Mouse (Mus musculus): ENCODE results near the gene Prrx1. TPM values are rescaled to one million over a fixed set of nuclear protein-coding genes. Genes with fewer than 3 reads are reported as not detected.

Prrx1 gene
- polyA plus RNA-seq, 1 experiment from 2014 or later, result 7.7 TPM

GRCm38 (mm10) chr1:163274919-163275318 lies 38.6 kb downstream of the Prrx1 start:
- ATAC-seq (ENCODE audit: insufficient number of reproducible peaks, insufficient read depth, low FRiP score, low read depth), result no peak
- H3K27ac ChIP-seq (ENCODE audit: low read length), result no peak overlapping the region
- 0 out of 2 replicates have a peak, but pooled peaks cover 2% of the 10 kb centered on the region for H3K4me1 ChIP-seq (ENCODE audit: control insufficient read depth, insufficient read depth, low read length)
- no peaks in the 10 kb centered on the region for H3K9me3 ChIP-seq (ENCODE audit: control insufficient read depth, low read depth, low read length)
- H3K36me3 ChIP-seq (ENCODE audit: control insufficient read depth, insufficient read depth, low read length), result no peaks in the 10 kb centered on the region
- no peak overlapping the region for H3K4me3 ChIP-seq (ENCODE audit: low read depth, low read length)
- no peaks in the 10 kb centered on the region for H3K27me3 ChIP-seq (ENCODE audit: control insufficient read depth, insufficient read depth, low read length)
- H3K4me2 ChIP-seq (replicated peaks; ENCODE audit: low read depth, low read length), result no peak overlapping the region
- no peak overlapping the region for H3K9ac ChIP-seq (replicated peaks; ENCODE audit: low read depth, low read length)
- WGBS, result 83% methylated on average over 3 of the region's 3 CpGs

DNA sequence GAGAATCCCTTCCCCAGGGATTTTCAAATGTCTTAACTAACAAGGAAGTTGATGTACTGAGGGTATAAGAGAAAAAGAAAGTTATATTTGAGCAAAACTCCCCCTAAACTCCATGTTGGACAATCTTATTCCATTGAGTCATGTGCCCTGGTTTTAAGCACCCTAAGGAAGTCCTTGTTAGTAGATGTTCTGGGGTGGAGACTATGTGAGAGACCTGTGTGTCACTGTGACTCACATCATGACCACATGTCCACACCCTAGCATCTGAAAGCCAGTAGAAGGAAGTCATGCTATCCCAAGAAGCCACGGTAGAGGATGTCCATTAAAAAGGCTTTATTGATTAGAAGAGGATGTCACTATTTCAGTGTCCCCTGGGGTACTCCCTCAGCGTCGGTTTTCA lies 40.4 kb downstream of the Prrx1 start:
- Histone ChIP-seq H3K36me3 (ENCODE audit: control insufficient read depth, insufficient read depth, low read length) (no peaks in the 10 kb centered on the region), H3K4me2 (replicated peaks; ENCODE audit: low read depth, low read length) (no peak overlapping the region), H3K4me1 (ENCODE audit: control insufficient read depth, insufficient read depth, low read length) (no peaks in the 10 kb centered on the region), H3K9ac (replicated peaks; ENCODE audit: low read depth, low read length) (no peak overlapping the region), H3K4me3 (ENCODE audit: low read depth, low read length) (no peak overlapping the region), H3K27me3 (ENCODE audit: control insufficient read depth, insufficient read depth, low read length) (no peaks in the 10 kb centered on the region), H3K9me3 (ENCODE audit: control insufficient read depth, low read depth, low read length) (no peaks in the 10 kb centered on the region), H3K27ac (ENCODE audit: low read length) (no peak overlapping the region)
- no peak for ATAC-seq (ENCODE audit: insufficient number of reproducible peaks, insufficient read depth, low FRiP score, low read depth)
- WGBS, result 89% methylated on average over 3 of the region's 3 CpGs

GRCm38 (mm10) chr1:163266853-163267538 lies 46.5 kb downstream of the Prrx1 start:
- Histone ChIP-seq H3K36me3 (ENCODE audit: control insufficient read depth, insufficient read depth, low read length) (no peaks in the 10 kb centered on the region), H3K4me3 (ENCODE audit: low read depth, low read length) (no peak overlapping the region), H3K9me3 (ENCODE audit: control insufficient read depth, low read depth, low read length) (no peaks in the 10 kb centered on the region), H3K27ac (ENCODE audit: low read length) (no peak overlapping the region), H3K9ac (replicated peaks; ENCODE audit: low read depth, low read length) (no peak overlapping the region), H3K4me2 (replicated peaks; ENCODE audit: low read depth, low read length) (no peak overlapping the region), H3K4me1 (ENCODE audit: control insufficient read depth, insufficient read depth, low read length) (no peaks in the 10 kb centered on the region), H3K27me3 (ENCODE audit: control insufficient read depth, insufficient read depth, low read length) (no peaks in the 10 kb centered on the region)
- 89% methylated on average over 8 of the region's 8 CpGs for WGBS
- no peak for ATAC-seq (ENCODE audit: insufficient number of reproducible peaks, insufficient read depth, low FRiP score, low read depth)

DNA sequence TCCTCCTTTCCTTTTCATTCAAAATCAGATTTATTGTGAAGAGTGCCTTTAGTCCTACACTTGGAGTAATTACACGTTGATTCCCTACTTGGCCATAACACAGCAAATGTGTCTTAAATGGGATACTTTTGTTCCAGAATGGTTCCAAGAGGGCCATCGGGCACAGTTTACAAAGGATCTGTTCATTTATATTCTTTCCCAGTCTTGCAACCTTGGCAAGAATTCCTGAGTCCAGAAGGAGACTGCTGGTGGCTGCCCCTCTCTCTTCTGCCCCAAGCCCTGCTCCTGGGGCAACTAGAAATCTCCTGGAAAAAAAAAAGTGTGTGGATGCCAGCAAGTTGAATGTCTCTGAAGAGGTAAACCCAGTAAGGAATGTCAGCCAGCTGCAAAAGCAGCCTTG lies 56.2 kb downstream of the Prrx1 start:
- ATAC-seq (ENCODE audit: insufficient number of reproducible peaks, insufficient read depth, low FRiP score, low read depth), result no peak
- no peak overlapping the region for H3K27ac ChIP-seq (ENCODE audit: low read length)
- no peaks in the 10 kb centered on the region for H3K9me3 ChIP-seq (ENCODE audit: control insufficient read depth, low read depth, low read length)
- no peak overlapping the region for H3K4me2 ChIP-seq (replicated peaks; ENCODE audit: low read depth, low read length)
- no peak overlapping the region for H3K9ac ChIP-seq (replicated peaks; ENCODE audit: low read depth, low read length)
- no peaks in the 10 kb centered on the region for H3K4me1 ChIP-seq (ENCODE audit: control insufficient read depth, insufficient read depth, low read length)
- no peaks in the 10 kb centered on the region for H3K36me3 ChIP-seq (ENCODE audit: control insufficient read depth, insufficient read depth, low read length)
- 78% methylated on average over 2 of the region's 2 CpGs for WGBS
- H3K27me3 ChIP-seq (ENCODE audit: control insufficient read depth, insufficient read depth, low read length), result no peaks in the 10 kb centered on the region
- no peak overlapping the region for H3K4me3 ChIP-seq (ENCODE audit: low read depth, low read length)

- WGBS, result 92% methylated on average over 2 of the region's 2 CpGs
- no peak overlapping the region for H3K27ac ChIP-seq (ENCODE audit: low read length)
- H3K9ac ChIP-seq (replicated peaks; ENCODE audit: low read depth, low read length), result no peak overlapping the region
- H3K36me3 ChIP-seq (ENCODE audit: control insufficient read depth, insufficient read depth, low read length), result no peaks in the 10 kb centered on the region
- no peaks in the 10 kb centered on the region for H3K9me3 ChIP-seq (ENCODE audit: control insufficient read depth, low read depth, low read length)
- H3K4me3 ChIP-seq (ENCODE audit: low read depth, low read length), result no peak overlapping the region
- H3K4me2 ChIP-seq (replicated peaks; ENCODE audit: low read depth, low read length), result no peak overlapping the region
- ATAC-seq (ENCODE audit: insufficient number of reproducible peaks, insufficient read depth, low FRiP score, low read depth), result no peak
- H3K4me1 ChIP-seq (ENCODE audit: control insufficient read depth, insufficient read depth, low read length), result no peaks in the 10 kb centered on the region
- H3K27me3 ChIP-seq (ENCODE audit: control insufficient read depth, insufficient read depth, low read length), result no peaks in the 10 kb centered on the region
Measured at GRCm38 (mm10) chr1:163255884-163256283, 57.6 kb downstream of the Prrx1 start.

DNA sequence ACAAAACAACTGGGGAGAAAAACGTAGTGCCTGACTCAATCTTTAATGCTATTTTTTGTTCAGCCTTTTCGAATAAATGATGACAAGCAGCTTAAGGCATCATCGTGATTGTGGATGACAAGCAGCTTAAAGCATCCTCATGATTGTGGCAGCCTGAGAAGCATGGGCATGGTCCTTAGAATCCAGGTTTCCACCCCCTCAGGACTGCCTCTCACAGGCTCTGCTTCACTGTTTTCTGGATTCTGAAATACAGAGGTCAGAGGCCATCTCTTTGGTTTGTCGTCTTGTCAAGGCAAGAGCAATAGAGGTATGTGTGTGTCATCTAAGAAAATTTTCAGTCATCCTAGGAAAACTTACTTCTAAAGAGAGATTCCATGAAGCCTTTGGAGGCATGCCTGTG lies 60.7 kb downstream of the Prrx1 start:
- no peak overlapping the region for H3K4me3 ChIP-seq (ENCODE audit: low read depth, low read length)
- H3K4me2 ChIP-seq (replicated peaks; ENCODE audit: low read depth, low read length), result no peak overlapping the region
- H3K27ac ChIP-seq (ENCODE audit: low read length), result no peak overlapping the region
- 75% methylated on average over 4 of the region's 4 CpGs for WGBS
- no peaks in the 10 kb centered on the region for H3K27me3 ChIP-seq (ENCODE audit: control insufficient read depth, insufficient read depth, low read length)
- no peaks in the 10 kb centered on the region for H3K9me3 ChIP-seq (ENCODE audit: control insufficient read depth, low read depth, low read length)
- H3K36me3 ChIP-seq (ENCODE audit: control insufficient read depth, insufficient read depth, low read length), result no peaks in the 10 kb centered on the region
- H3K4me1 ChIP-seq (ENCODE audit: control insufficient read depth, insufficient read depth, low read length), result no peaks in the 10 kb centered on the region
- no peak overlapping the region for H3K9ac ChIP-seq (replicated peaks; ENCODE audit: low read depth, low read length)
- no peak for ATAC-seq (ENCODE audit: insufficient number of reproducible peaks, insufficient read depth, low FRiP score, low read depth)

GRCm38 (mm10) chr1:163252331-163252730 lies 61.2 kb downstream of the Prrx1 start:
- H3K36me3 ChIP-seq (ENCODE audit: control insufficient read depth, insufficient read depth, low read length), result no peaks in the 10 kb centered on the region
- H3K27ac ChIP-seq (ENCODE audit: low read length), result no peak overlapping the region
- 66% methylated on average over 5 of the region's 5 CpGs for WGBS
- no peak overlapping the region for H3K4me2 ChIP-seq (replicated peaks; ENCODE audit: low read depth, low read length)
- no peaks in the 10 kb centered on the region for H3K4me1 ChIP-seq (ENCODE audit: control insufficient read depth, insufficient read depth, low read length)
- no peaks in the 10 kb centered on the region for H3K27me3 ChIP-seq (ENCODE audit: control insufficient read depth, insufficient read depth, low read length)
- no peak overlapping the region for H3K9ac ChIP-seq (replicated peaks; ENCODE audit: low read depth, low read length)
- no peak for ATAC-seq (ENCODE audit: insufficient number of reproducible peaks, insufficient read depth, low FRiP score, low read depth)
- H3K4me3 ChIP-seq (ENCODE audit: low read depth, low read length), result no peak overlapping the region
- no peaks in the 10 kb centered on the region for H3K9me3 ChIP-seq (ENCODE audit: control insufficient read depth, low read depth, low read length)

- no peaks in the 10 kb centered on the region for H3K4me1 ChIP-seq (ENCODE audit: control insufficient read depth, insufficient read depth, low read length)
- no peak overlapping the region for H3K4me3 ChIP-seq (ENCODE audit: low read depth, low read length)
- no peaks in the 10 kb centered on the region for H3K9me3 ChIP-seq (ENCODE audit: control insufficient read depth, low read depth, low read length)
- WGBS, result 77% methylated on average over 1 of the region's 1 CpGs
- no peak for ATAC-seq (ENCODE audit: insufficient number of reproducible peaks, insufficient read depth, low FRiP score, low read depth)
- H3K9ac ChIP-seq (replicated peaks; ENCODE audit: low read depth, low read length), result no peak overlapping the region
- no peaks in the 10 kb centered on the region for H3K27me3 ChIP-seq (ENCODE audit: control insufficient read depth, insufficient read depth, low read length)
- H3K27ac ChIP-seq (ENCODE audit: low read length), result no peak overlapping the region
- no peak overlapping the region for H3K4me2 ChIP-seq (replicated peaks; ENCODE audit: low read depth, low read length)
- no peaks in the 10 kb centered on the region for H3K36me3 ChIP-seq (ENCODE audit: control insufficient read depth, insufficient read depth, low read length)
Measured at GRCm38 (mm10) chr1:163251766-163252165, 61.7 kb downstream of the Prrx1 start.

DNA sequence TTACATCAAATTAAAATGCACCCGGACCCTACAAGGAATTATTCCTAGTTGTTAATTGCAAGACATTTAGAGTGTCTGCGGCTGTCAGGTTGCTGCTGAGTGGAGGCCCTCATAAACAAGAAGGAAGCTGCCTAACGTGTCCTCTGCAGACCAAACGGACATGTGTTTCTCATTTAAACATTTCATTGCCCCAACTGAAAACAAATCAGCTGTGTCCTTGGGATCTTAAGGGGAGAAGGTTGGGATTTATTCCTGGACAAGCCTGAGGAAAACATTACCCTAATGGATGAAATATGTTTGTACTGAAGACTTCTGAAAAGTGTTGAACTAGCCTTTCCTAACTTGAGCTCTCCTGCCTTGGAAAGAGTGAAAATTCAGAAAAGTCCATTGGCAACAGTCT lies 74.6 kb downstream of the Prrx1 start:
- Histone ChIP-seq H3K4me1 (ENCODE audit: control insufficient read depth, insufficient read depth, low read length) (no peaks in the 10 kb centered on the region), H3K27me3 (ENCODE audit: control insufficient read depth, insufficient read depth, low read length) (no peaks in the 10 kb centered on the region), H3K36me3 (ENCODE audit: control insufficient read depth, insufficient read depth, low read length) (no peaks in the 10 kb centered on the region), H3K9me3 (ENCODE audit: control insufficient read depth, low read depth, low read length) (no peaks in the 10 kb centered on the region), H3K4me3 (ENCODE audit: low read depth, low read length) (no peak overlapping the region), H3K9ac (replicated peaks; ENCODE audit: low read depth, low read length) (no peak overlapping the region), H3K27ac (ENCODE audit: low read length) (no peak overlapping the region), H3K4me2 (replicated peaks; ENCODE audit: low read depth, low read length) (no peak overlapping the region)
- no peak for ATAC-seq (ENCODE audit: insufficient number of reproducible peaks, insufficient read depth, low FRiP score, low read depth)
- WGBS, result 62% methylated on average over 4 of the region's 4 CpGs
